Mouse (Mus musculus): Measurements from ENCODE around the gene Ppp1r13l. TPM values are rescaled to one million over a fixed set of nuclear protein-coding genes. Genes with fewer than 3 reads are reported as not detected.

Gene Ppp1r13l
- polyA plus RNA-seq, 1 experiment: 49.5 TPM

DNA sequence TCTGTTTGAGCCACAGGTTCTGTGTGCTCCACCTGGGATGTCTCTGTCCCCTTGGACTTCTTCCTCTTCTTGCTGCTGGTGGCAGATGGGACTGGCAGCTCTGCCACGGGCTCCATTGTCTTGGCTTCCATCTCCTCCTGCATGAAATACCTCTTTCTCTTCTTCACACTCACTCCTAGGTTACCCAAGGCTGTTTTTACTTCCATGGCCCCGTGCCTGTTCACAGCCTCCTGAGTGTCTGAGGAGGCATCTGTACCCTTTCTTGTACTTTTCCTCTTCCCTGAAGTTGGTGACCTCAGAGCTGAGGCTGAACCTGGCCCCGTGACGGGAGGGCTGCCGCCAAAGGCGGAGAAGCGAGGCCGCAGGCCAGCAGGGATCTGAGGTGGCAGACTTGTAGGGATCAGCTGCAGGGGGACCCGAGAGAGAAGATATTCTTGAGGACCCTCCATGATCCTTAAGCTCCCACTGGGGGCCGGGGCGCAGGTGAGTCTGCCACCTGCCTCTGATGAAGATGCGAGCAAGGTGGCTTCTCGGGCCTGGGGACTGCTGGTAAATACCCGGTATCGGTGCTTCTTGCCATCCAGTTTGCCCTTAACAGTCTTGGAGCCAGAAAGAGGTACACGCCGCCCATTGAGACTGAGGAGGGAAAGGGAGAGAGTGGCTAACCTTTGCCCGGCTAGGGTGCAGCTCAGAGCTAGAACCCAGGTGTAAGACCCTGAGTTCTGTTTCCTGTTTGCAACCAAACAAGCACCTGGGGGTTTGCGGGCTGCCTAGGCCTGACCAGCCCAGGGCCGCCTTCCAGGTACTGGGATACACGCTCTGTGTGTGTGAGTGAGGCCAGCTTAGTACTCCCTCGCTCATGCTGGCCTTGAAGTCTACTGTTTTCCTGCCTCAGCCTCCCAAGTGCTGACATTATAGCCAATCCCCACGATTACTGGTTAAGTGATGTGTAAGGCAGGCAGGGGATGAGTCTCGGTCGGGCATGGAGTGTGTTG lies 1.9 kb upstream of the Ppp1r13l start:
- TF ChIP-seq POLR2A (IDR thresholded peaks at IDR 0.05; ENCODE audit: control insufficient read depth, low read depth, low read length) (no peak), CTCF (IDR thresholded peaks at IDR 0.05; ENCODE audit: control insufficient read depth, insufficient read depth, insufficient replicate concordance, low read depth, low read length) (no peak)
- no peaks in the 10 kb centered on the region; the same call in 1 of the 2 replicates for H3K36me3 ChIP-seq (ENCODE audit: control insufficient read depth, insufficient read depth, low read length)
- no peak overlapping the region for H3K27ac ChIP-seq (ENCODE audit: control insufficient read depth, insufficient read depth, low read depth, low read length)
- no peaks in the 10 kb centered on the region for H3K27me3 ChIP-seq (ENCODE audit: control insufficient read depth, insufficient read depth, low read length)
- no peak overlapping the region for H3K4me3 ChIP-seq (ENCODE audit: control insufficient read depth, low read depth, low read length)
- H3K4me1 ChIP-seq (ENCODE audit: control insufficient read depth, insufficient read depth, low read length): peaks cover 40% of the 10 kb centered on the region

DNA sequence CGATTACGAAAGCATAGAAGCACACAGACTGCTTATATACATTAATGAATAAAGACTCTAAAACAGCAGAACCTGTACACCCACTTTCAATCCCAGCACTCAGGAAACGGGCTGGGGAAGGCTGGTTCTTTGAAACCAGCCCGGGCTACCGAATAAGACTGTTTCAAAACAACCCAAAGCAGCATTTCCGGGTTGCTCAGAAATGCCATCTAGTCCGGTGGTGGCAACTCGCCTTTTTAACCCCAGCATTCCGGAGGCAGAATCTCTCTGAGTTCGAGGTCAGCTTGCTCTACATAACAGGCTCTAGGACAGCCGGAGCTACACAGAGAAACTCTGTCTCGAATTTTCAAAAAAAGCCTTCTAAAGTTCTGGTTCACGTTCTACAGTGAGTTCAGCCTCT lies 915 bp upstream of the Ppp1r13l start:
- no peaks in the 10 kb centered on the region for H3K27me3 ChIP-seq (ENCODE audit: control insufficient read depth, insufficient read depth, low read length)
- peaks cover 41% of the 10 kb centered on the region for H3K4me1 ChIP-seq (ENCODE audit: control insufficient read depth, insufficient read depth, low read length)
- H3K4me3 ChIP-seq (ENCODE audit: control insufficient read depth, low read depth, low read length): peak overlapping the region; percentile 30
- TF ChIP-seq CTCF (IDR thresholded peaks at IDR 0.05; ENCODE audit: control insufficient read depth, insufficient read depth, insufficient replicate concordance, low read depth, low read length) (no peak), POLR2A (IDR thresholded peaks at IDR 0.05; ENCODE audit: control insufficient read depth, low read depth, low read length) (no peak)
- H3K36me3 ChIP-seq (ENCODE audit: control insufficient read depth, insufficient read depth, low read length): no peaks in the 10 kb centered on the region; the same call in 1 of the 2 replicates
- H3K27ac ChIP-seq (ENCODE audit: control insufficient read depth, insufficient read depth, low read depth, low read length): no peak overlapping the region

DNA sequence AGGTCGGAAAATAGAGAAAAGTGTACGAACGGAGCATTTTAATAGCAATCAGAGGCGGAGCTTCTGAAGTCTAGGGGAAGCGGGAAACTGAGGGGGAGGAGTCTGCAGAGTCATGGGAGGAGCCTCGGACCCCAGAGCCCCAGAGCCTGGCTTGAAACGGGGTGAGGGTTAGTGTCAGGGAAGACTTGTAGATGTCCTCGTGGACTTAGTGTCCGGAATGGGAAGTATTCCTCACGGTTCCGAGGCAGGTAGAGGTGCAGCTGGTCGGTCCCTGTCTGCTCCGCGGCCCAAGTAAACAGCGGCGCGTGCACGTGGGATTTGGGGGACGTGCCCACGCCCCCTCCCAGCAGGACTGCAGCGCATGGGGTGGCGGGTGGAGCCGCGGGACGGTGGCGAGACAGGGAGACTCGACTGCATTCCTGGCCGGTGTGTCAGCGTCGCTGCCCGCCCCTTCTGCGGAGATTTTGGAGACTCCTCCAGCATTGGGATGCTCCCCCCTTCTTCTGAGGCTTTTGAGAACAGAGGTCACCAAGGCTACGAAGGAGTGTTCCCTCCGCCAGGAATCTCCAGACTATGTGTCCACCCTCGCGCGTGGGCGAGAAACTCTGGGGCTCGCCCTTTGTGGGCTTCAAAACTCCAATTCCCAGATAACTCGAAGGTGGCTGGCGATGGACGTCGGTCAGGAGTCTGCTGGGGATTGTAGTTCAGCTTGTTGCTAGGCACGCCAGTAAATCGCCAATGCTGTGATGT lies 518 bp downstream of the Ppp1r13l start:
- TF ChIP-seq CTCF (IDR thresholded peaks at IDR 0.05; ENCODE audit: control insufficient read depth, insufficient read depth, insufficient replicate concordance, low read depth, low read length): no peak
- TF ChIP-seq POLR2A (IDR thresholded peaks at IDR 0.05; ENCODE audit: control insufficient read depth, low read depth, low read length): no peak
- peak overlapping the region; percentile 86 for H3K27ac ChIP-seq (ENCODE audit: control insufficient read depth, insufficient read depth, low read depth, low read length)
- H3K27me3 ChIP-seq (ENCODE audit: control insufficient read depth, insufficient read depth, low read length): no peaks in the 10 kb centered on the region
- H3K4me3 ChIP-seq (ENCODE audit: control insufficient read depth, low read depth, low read length): peak overlapping the region; percentile 89
- no peaks in the 10 kb centered on the region; the same call in 1 of the 2 replicates for H3K36me3 ChIP-seq (ENCODE audit: control insufficient read depth, insufficient read depth, low read length)
- peaks cover 49% of the 10 kb centered on the region for H3K4me1 ChIP-seq (ENCODE audit: control insufficient read depth, insufficient read depth, low read length)

DNA sequence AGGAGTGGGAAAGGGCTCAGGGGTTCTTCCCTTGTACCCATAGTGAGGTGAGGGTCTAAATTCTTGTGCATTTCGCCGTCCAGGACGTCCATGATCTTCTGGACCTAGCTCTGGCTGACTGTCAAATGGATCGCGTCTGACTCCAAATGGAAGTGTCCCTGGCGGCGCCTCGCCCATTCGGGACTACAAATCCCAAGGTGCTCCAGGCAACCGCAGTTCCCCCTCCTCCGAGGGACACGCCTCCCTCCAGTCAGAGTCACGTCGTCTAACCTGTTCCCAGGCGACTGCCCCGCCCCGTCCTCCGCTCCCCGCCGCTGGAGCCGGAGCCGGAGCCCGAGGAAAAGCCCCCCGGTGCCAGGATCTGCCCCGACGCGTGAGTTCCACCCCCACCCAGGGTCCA lies 1.4 kb downstream of the Ppp1r13l start:
- peaks cover 54% of the 10 kb centered on the region for H3K4me1 ChIP-seq (ENCODE audit: control insufficient read depth, insufficient read depth, low read length)
- TF ChIP-seq CTCF (IDR thresholded peaks at IDR 0.05; ENCODE audit: control insufficient read depth, insufficient read depth, insufficient replicate concordance, low read depth, low read length): no peak
- TF ChIP-seq POLR2A (IDR thresholded peaks at IDR 0.05; ENCODE audit: control insufficient read depth, low read depth, low read length): no peak
- H3K27ac ChIP-seq (ENCODE audit: control insufficient read depth, insufficient read depth, low read depth, low read length): no peak overlapping the region
- H3K4me3 ChIP-seq (ENCODE audit: control insufficient read depth, low read depth, low read length): peak overlapping the region; percentile 89
- H3K36me3 ChIP-seq (ENCODE audit: control insufficient read depth, insufficient read depth, low read length): no peaks in the 10 kb centered on the region; the same call in 1 of the 2 replicates
- H3K27me3 ChIP-seq (ENCODE audit: control insufficient read depth, insufficient read depth, low read length): no peaks in the 10 kb centered on the region

DNA sequence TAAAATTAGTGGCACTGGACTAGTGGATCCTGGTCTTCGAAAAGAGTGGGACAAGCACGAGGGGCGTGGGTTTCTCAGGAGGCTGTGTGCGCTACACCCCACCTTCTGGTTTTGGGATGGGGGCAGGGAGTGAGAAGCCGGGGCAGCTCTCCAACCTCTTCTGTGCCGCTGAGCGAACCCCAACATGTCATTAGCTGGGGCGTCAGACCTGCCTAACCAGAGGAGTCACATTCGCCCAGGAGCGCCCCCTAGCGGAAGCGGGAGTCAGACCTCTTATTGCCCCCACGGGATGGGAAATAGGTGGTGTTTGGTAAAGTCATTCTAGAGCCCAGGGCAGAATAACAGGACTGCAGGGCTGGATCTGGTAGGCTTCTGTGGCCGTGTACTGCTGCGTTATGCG lies 2.2 kb downstream of the Ppp1r13l start:
- no peaks in the 10 kb centered on the region for H3K36me3 ChIP-seq (ENCODE audit: control insufficient read depth, insufficient read depth, low read length)
- peak; percentile 87 for TF ChIP-seq CTCF (IDR thresholded peaks at IDR 0.05; ENCODE audit: control insufficient read depth, insufficient read depth, insufficient replicate concordance, low read depth, low read length)
- TF ChIP-seq POLR2A (IDR thresholded peaks at IDR 0.05; ENCODE audit: control insufficient read depth, low read depth, low read length): no peak
- peak overlapping the region; percentile 89 for H3K4me3 ChIP-seq (ENCODE audit: control insufficient read depth, low read depth, low read length)
- H3K4me1 ChIP-seq (ENCODE audit: control insufficient read depth, insufficient read depth, low read length): peaks cover 54% of the 10 kb centered on the region
- no peak overlapping the region for H3K27ac ChIP-seq (ENCODE audit: control insufficient read depth, insufficient read depth, low read depth, low read length)
- no peaks in the 10 kb centered on the region for H3K27me3 ChIP-seq (ENCODE audit: control insufficient read depth, insufficient read depth, low read length)

DNA sequence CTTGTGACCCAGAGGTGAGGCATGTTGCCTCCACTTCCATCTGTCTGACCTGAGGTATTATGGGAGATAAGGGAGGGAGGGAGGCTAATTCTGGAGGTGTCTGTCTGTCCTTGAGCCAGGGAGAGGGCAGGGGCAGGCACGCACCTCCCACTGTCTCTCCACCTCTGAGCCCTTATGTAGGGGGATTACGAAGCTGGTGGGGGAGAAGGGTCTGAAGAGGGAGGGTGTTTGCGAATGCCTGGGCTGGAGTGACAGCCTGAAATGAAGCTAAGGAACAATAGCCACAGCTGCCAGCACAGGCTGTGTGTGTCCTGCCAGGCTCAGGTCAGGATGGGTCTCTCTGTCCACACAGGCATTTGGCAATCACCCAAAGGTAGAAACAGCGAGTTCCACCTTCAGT lies 2.7 kb downstream of the Ppp1r13l start:
- Histone ChIP-seq H3K4me1 (ENCODE audit: control insufficient read depth, insufficient read depth, low read length) (peaks cover 58% of the 10 kb centered on the region), H3K27ac (ENCODE audit: control insufficient read depth, insufficient read depth, low read depth, low read length) (no peak overlapping the region), H3K36me3 (ENCODE audit: control insufficient read depth, insufficient read depth, low read length) (no peaks in the 10 kb centered on the region), H3K4me3 (ENCODE audit: control insufficient read depth, low read depth, low read length) (no peak overlapping the region), H3K27me3 (ENCODE audit: control insufficient read depth, insufficient read depth, low read length) (no peaks in the 10 kb centered on the region)
- TF ChIP-seq POLR2A (IDR thresholded peaks at IDR 0.05; ENCODE audit: control insufficient read depth, low read depth, low read length) (no peak), CTCF (IDR thresholded peaks at IDR 0.05; ENCODE audit: control insufficient read depth, insufficient read depth, insufficient replicate concordance, low read depth, low read length) (no peak)

DNA sequence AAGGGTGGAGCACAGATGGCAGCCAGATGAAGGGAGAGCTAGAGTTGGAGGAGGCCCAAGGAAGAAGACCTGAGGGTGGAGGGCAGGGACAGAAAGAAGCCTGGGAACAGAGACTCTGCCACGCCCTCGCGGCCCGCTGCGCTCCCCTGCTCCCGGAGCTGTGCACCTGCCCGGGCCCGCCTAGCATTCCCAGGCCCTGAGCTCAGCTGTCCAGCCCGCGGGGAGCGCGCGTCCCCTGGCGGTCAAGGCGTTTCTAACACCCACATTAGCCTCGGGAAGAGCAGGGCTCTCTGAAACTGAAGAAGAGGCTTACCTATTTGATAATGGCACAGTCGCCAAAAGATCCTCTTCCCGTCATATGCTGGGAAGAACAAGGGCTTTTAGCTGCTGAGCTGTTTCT lies 4.3 kb downstream of the Ppp1r13l start:
- Histone ChIP-seq H3K4me1 (ENCODE audit: control insufficient read depth, insufficient read depth, low read length) (peaks cover 62% of the 10 kb centered on the region), H3K36me3 (ENCODE audit: control insufficient read depth, insufficient read depth, low read length) (no peaks in the 10 kb centered on the region), H3K27ac (ENCODE audit: control insufficient read depth, insufficient read depth, low read depth, low read length) (no peak overlapping the region), H3K27me3 (ENCODE audit: control insufficient read depth, insufficient read depth, low read length) (no peaks in the 10 kb centered on the region), H3K4me3 (ENCODE audit: control insufficient read depth, low read depth, low read length) (no peak overlapping the region)
- TF ChIP-seq CTCF (IDR thresholded peaks at IDR 0.05; ENCODE audit: control insufficient read depth, insufficient read depth, insufficient replicate concordance, low read depth, low read length) (peak; percentile 90), POLR2A (IDR thresholded peaks at IDR 0.05; ENCODE audit: control insufficient read depth, low read depth, low read length) (no peak)

Data from testis, adult 2 months (tissue).